Mouse (Mus musculus): ENCODE measurements around the gene Sdccag8. TPM values are rescaled to one million over a fixed set of nuclear protein-coding genes. Genes with fewer than 3 reads are reported as not detected.
A peak's percentile ranks its signal among the peaks of the same experiment; 100 is the strongest.

Gene Sdccag8
- polyA plus RNA-seq, 1 experiment from 2014 or later, result 29.4 TPM

- no peak overlapping the region for H3K4me3 ChIP-seq (ENCODE audit: low read depth, low read length)
- H3K27ac ChIP-seq (ENCODE audit: low read depth, low read length), result no peak overlapping the region
- no peaks in the 10 kb centered on the region for H3K9me3 ChIP-seq (ENCODE audit: control insufficient read depth, low read length)
- no peaks in the 10 kb centered on the region for H3K36me3 ChIP-seq (ENCODE audit: control insufficient read depth, insufficient read depth, low read length)
- H3K9ac ChIP-seq (ENCODE audit: low read length), result no peak overlapping the region
- H3K27me3 ChIP-seq (ENCODE audit: control insufficient read depth, insufficient read depth, low read length), result no peaks in the 10 kb centered on the region
- 92% methylated on average over 6 of the region's 6 CpGs for WGBS
- DNase-seq (ENCODE audit: low spot score, missing footprints) (no peak), ATAC-seq (ENCODE audit: low FRiP score) (no peak)
- H3K4me1 ChIP-seq (ENCODE audit: control insufficient read depth, insufficient read depth, low read length), result peaks cover 13% of the 10 kb centered on the region
- no peak overlapping the region for H3K4me2 ChIP-seq
Observed at GRCm38 (mm10) chr1:176949320-176949719, 134.9 kb downstream of the Sdccag8 start.

DNA sequence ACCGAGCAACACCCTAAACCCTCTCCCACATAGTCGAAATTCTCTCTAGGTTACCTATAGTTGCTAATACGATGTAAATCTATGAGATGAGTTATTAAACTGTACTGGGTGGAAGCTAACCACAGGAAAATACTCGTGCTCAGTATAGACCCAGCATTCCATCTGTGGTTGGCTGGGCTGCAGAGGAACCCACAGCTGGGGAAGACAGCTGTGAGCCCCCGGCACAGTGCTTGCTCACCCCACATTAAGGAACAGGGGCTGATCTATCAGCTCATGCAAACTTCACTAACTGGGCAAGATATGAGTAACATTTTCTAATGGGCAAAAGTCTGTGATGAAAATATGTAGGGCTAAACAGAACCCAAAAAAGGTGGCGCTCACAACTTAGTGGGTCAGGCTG is 135.6 kb downstream of the Sdccag8 start:
- Histone ChIP-seq H3K4me2 (no peak overlapping the region), H3K4me3 (ENCODE audit: low read depth, low read length) (no peak overlapping the region), H3K36me3 (ENCODE audit: control insufficient read depth, insufficient read depth, low read length) (no peaks in the 10 kb centered on the region), H3K4me1 (ENCODE audit: control insufficient read depth, insufficient read depth, low read length) (peaks cover 13% of the 10 kb centered on the region), H3K9me3 (ENCODE audit: control insufficient read depth, low read length) (no peaks in the 10 kb centered on the region), H3K9ac (ENCODE audit: low read length) (no peak overlapping the region), H3K27me3 (ENCODE audit: control insufficient read depth, insufficient read depth, low read length) (no peaks in the 10 kb centered on the region), H3K27ac (ENCODE audit: low read depth, low read length) (no peak overlapping the region)
- no peak for ATAC-seq (ENCODE audit: low FRiP score)
- DNase-seq (ENCODE audit: low spot score, missing footprints), result no peak
- WGBS, result 92% methylated on average over 6 of the region's 6 CpGs

- ATAC-seq (ENCODE audit: low FRiP score), result no peak
Observed at GRCm38 (mm10) chr1:176951836-176952235, 137.4 kb downstream of the Sdccag8 start.

DNA sequence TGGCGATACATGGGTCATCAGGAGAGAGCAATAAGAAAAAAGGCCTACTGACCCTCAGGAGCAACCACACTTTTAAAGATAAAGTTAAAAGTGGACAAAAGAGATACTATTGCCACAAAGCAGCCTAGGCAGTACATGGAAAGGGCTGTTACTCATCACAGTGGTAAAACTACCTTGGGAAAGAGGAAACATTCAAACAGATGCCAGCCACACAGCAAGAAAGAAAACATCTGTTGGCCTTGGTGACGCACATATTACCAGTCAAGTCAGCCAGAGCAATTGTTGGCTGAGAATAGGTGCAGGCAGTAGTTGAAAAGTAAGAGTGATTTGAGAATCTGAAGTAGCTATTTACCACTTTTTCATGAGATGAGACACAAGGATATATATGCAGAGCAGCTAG is 143.9 kb downstream of the Sdccag8 start:
- DNase-seq (ENCODE audit: low spot score, missing footprints) (no peak), ATAC-seq (ENCODE audit: low FRiP score) (no peak)
- H3K4me1 ChIP-seq (ENCODE audit: control insufficient read depth, insufficient read depth, low read length), result no peaks in the 10 kb centered on the region
- H3K36me3 ChIP-seq (ENCODE audit: control insufficient read depth, insufficient read depth, low read length), result no peaks in the 10 kb centered on the region
- H3K4me2 ChIP-seq, result no peak overlapping the region
- H3K9ac ChIP-seq (ENCODE audit: low read length), result no peak overlapping the region
- no peak overlapping the region for H3K4me3 ChIP-seq (ENCODE audit: low read depth, low read length)
- H3K27me3 ChIP-seq (ENCODE audit: control insufficient read depth, insufficient read depth, low read length), result no peaks in the 10 kb centered on the region
- 90% methylated on average over 2 of the region's 2 CpGs for WGBS
- no peak overlapping the region for H3K27ac ChIP-seq (ENCODE audit: low read depth, low read length)
- H3K9me3 ChIP-seq (ENCODE audit: control insufficient read depth, low read length), result no peaks in the 10 kb centered on the region

More at GRCm38 (mm10) chr1:176951836-176952235, 137.4 kb downstream of the Sdccag8 start:
- Histone ChIP-seq H3K27me3 (ENCODE audit: control insufficient read depth, insufficient read depth, low read length) (no peaks in the 10 kb centered on the region), H3K9me3 (ENCODE audit: control insufficient read depth, low read length) (no peaks in the 10 kb centered on the region), H3K36me3 (ENCODE audit: control insufficient read depth, insufficient read depth, low read length) (no peaks in the 10 kb centered on the region), H3K27ac (ENCODE audit: low read depth, low read length) (no peak overlapping the region), H3K9ac (ENCODE audit: low read length) (no peak overlapping the region), H3K4me1 (ENCODE audit: control insufficient read depth, insufficient read depth, low read length) (peaks cover 9% of the 10 kb centered on the region), H3K4me3 (ENCODE audit: low read depth, low read length) (no peak overlapping the region), H3K4me2 (no peak overlapping the region)
- no peak for DNase-seq (ENCODE audit: low spot score, missing footprints)
- WGBS, result 47% methylated on average over 7 of the region's 7 CpGs

- Histone ChIP-seq H3K9ac (ENCODE audit: low read length) (no peak overlapping the region), H3K4me2 (no peak overlapping the region), H3K9me3 (ENCODE audit: control insufficient read depth, low read length) (no peaks in the 10 kb centered on the region), H3K36me3 (ENCODE audit: control insufficient read depth, insufficient read depth, low read length) (no peaks in the 10 kb centered on the region), H3K27me3 (ENCODE audit: control insufficient read depth, insufficient read depth, low read length) (no peaks in the 10 kb centered on the region), H3K4me3 (ENCODE audit: low read depth, low read length) (no peak overlapping the region), H3K27ac (ENCODE audit: low read depth, low read length) (no peak overlapping the region), H3K4me1 (ENCODE audit: control insufficient read depth, insufficient read depth, low read length) (no peaks in the 10 kb centered on the region)
- DNase-seq (ENCODE audit: low spot score, missing footprints) (no peak), ATAC-seq (ENCODE audit: low FRiP score) (no peak)
- 97% methylated on average over 10 of the region's 10 CpGs for WGBS
Observed at GRCm38 (mm10) chr1:176961716-176962115, 147.3 kb downstream of the Sdccag8 start.

- ATAC-seq (ENCODE audit: low FRiP score), result 0 out of 2 replicates have a peak, but pooled peaks have one; percentile 38
- no peak overlapping the region for H3K4me2 ChIP-seq
- no peak for DNase-seq (ENCODE audit: low spot score, missing footprints)
- H3K27ac ChIP-seq (ENCODE audit: low read depth, low read length), result no peak overlapping the region
- H3K4me3 ChIP-seq (ENCODE audit: low read depth, low read length), result no peak overlapping the region
- no peaks in the 10 kb centered on the region for H3K27me3 ChIP-seq (ENCODE audit: control insufficient read depth, insufficient read depth, low read length)
- 40% methylated on average over 5 of the region's 5 CpGs for WGBS
- H3K36me3 ChIP-seq (ENCODE audit: control insufficient read depth, insufficient read depth, low read length), result no peaks in the 10 kb centered on the region
- no peaks in the 10 kb centered on the region for H3K9me3 ChIP-seq (ENCODE audit: control insufficient read depth, low read length)
- no peak overlapping the region for H3K9ac ChIP-seq (ENCODE audit: low read length)
- H3K4me1 ChIP-seq (ENCODE audit: control insufficient read depth, insufficient read depth, low read length), result no peaks in the 10 kb centered on the region
Observed at GRCm38 (mm10) chr1:176962894-176963293, 148.4 kb downstream of the Sdccag8 start.

DNA sequence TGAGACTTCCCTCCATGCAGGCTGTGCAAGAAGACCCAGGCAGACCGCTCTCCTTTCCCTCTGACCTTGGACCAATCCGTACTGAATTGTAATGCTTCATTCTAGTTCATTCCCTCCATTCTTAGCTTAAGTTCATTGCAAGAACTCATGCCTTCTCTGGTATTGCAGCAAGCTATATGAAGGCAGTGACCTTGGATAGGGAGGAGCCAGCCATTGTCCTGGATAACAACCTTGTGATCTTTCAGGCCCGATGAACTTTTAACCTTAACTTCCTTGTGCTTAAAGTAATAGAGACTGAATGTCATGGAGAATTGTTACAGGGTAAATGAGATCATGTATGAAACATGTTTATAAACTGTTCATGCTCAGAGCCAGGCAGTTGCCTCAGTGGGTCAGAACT is 152.8 kb downstream of the Sdccag8 start:
- Histone ChIP-seq H3K9me3 (ENCODE audit: control insufficient read depth, low read length) (no peaks in the 10 kb centered on the region), H3K4me1 (ENCODE audit: control insufficient read depth, insufficient read depth, low read length) (no peaks in the 10 kb centered on the region), H3K36me3 (ENCODE audit: control insufficient read depth, insufficient read depth, low read length) (no peaks in the 10 kb centered on the region), H3K9ac (ENCODE audit: low read length) (no peak overlapping the region), H3K4me2 (no peak overlapping the region), H3K27ac (ENCODE audit: low read depth, low read length) (no peak overlapping the region), H3K4me3 (ENCODE audit: low read depth, low read length) (no peak overlapping the region), H3K27me3 (ENCODE audit: control insufficient read depth, insufficient read depth, low read length) (no peaks in the 10 kb centered on the region)
- ATAC-seq (ENCODE audit: low FRiP score) (no peak), DNase-seq (ENCODE audit: low spot score, missing footprints) (no peak)
- 88% methylated on average over 3 of the region's 3 CpGs for WGBS

GRCm38 (mm10) chr1:176970635-176971478 is 156.4 kb downstream of the Sdccag8 start:
- H3K4me1 ChIP-seq (ENCODE audit: control insufficient read depth, insufficient read depth, low read length), result no peaks in the 10 kb centered on the region
- 76% methylated on average over 16 of the region's 16 CpGs for WGBS
- peak; percentile 19; the same call in 1 of the 2 replicates for ATAC-seq (ENCODE audit: low FRiP score)

GRCm38 (mm10) chr1:176971479-176971797 is 157.0 kb downstream of the Sdccag8 start:
- no peaks in the 10 kb centered on the region for H3K27me3 ChIP-seq (ENCODE audit: control insufficient read depth, insufficient read depth, low read length)
- no peak overlapping the region for H3K4me3 ChIP-seq (ENCODE audit: low read depth, low read length)
- no peaks in the 10 kb centered on the region for H3K4me1 ChIP-seq (ENCODE audit: control insufficient read depth, insufficient read depth, low read length)
- 96% methylated on average over 4 of the region's 4 CpGs for WGBS
- H3K9me3 ChIP-seq (ENCODE audit: control insufficient read depth, low read length), result no peaks in the 10 kb centered on the region
- no peaks in the 10 kb centered on the region for H3K36me3 ChIP-seq (ENCODE audit: control insufficient read depth, insufficient read depth, low read length)
- no peak overlapping the region for H3K27ac ChIP-seq (ENCODE audit: low read depth, low read length)
- no peak overlapping the region for H3K4me2 ChIP-seq
- ATAC-seq (ENCODE audit: low FRiP score), result no peak
- H3K9ac ChIP-seq (ENCODE audit: low read length), result no peak overlapping the region
- no peak for DNase-seq (ENCODE audit: low spot score, missing footprints)

More at GRCm38 (mm10) chr1:176970635-176971478, 156.4 kb downstream of the Sdccag8 start:
- H3K4me2 ChIP-seq, result no peak overlapping the region
- H3K4me3 ChIP-seq (ENCODE audit: low read depth, low read length), result no peak overlapping the region
- H3K9ac ChIP-seq (ENCODE audit: low read length), result no peak overlapping the region
- DNase-seq (ENCODE audit: low spot score, missing footprints), result no peak
- no peaks in the 10 kb centered on the region for H3K27me3 ChIP-seq (ENCODE audit: control insufficient read depth, insufficient read depth, low read length)
- no peaks in the 10 kb centered on the region for H3K36me3 ChIP-seq (ENCODE audit: control insufficient read depth, insufficient read depth, low read length)
- H3K9me3 ChIP-seq (ENCODE audit: control insufficient read depth, low read length), result no peaks in the 10 kb centered on the region
- H3K27ac ChIP-seq (ENCODE audit: low read depth, low read length), result no peak overlapping the region

Measured in midbrain, embryonic 11.5 days (tissue).